Mouse (Mus musculus) embryo, embryonic 11.5 days (tissue): Measurements from ENCODE around the gene Eml6.
A peak's percentile ranks its signal among the peaks of the same experiment; 100 is the strongest.

Source experiments
- DNase-seq: peaks from one replicate; pipeline ENCODE4 v3.0.0-alpha.2; 2012; ENCODE audit warnings: low read depth, low spot score

Eml6 gene

DNA sequence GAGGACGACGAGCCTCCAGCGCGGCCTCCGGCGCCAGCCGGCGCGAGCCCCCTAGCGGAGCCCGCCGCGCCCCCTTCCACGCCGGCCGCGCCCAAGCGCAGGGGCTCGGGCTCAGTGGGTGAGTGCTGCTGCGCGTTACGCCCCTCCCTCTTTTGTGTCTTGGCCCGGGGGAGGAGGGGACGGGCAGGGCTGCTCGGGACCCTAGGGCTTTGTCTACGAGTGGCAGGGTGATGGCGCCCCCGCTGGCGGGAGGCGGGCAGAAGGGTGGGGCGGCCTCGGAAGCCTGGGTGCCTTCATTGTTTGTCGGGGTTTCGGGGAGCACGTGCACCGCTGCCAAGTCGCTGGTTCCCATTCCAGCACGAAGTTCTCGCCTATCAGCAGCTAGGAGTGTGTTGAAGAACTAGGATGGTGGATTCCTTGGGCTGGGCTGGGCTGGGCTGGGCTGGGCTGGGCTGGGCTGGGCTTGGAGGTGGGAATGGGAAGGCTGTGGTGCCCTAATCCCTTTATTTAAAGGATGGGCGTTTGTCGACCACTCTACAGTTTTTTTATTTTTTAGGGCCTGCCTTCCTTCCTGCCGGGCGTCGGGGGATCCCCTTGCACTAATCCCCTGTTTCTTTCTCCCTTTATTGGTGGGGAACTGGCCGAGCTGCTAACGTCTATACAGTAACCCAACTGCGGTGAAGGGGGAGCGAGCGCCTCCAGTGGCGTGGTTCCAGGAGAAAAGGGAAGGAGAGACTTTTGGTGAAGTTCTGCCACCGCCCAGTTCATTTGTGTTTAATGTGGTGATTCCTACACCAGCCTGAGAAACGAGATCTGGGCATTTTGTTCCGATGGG lies 332.0 kb downstream of the Eml6 start:
- peak; percentile 75 for DNase-seq
